Mouse (Mus musculus): Measurements from ENCODE around the gene Gck. TPM values are rescaled to one million over a fixed set of nuclear protein-coding genes. Genes with fewer than 3 reads are reported as not detected.

Gene Gck
- total RNA-seq, 1 experiment from 2014 or later = not detected

DNA sequence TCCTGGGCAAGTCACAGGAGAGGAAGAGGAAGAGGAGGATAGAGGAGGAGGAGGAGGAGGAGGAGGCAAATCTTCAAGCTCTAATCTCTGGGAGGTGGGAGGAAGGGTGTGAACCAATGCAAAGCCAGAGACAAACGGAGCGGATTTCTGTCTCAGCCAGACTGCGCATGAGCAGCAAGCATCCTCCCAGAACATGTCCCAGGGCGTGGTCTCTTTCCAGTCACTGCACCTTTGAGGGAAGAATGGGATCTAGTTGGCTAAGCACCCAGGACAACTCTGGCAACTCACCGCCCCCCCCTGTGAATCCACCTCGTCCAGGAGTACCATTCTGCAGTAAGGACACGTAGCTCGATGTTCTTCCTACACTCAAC, 33.7 kb downstream of the Gck start:
- no peak for ATAC-seq (replicated peaks; ENCODE audit: insufficient number of reproducible peaks, low FRiP score, low TSS enrichment, poor library complexity, severe bottlenecking)

DNA sequence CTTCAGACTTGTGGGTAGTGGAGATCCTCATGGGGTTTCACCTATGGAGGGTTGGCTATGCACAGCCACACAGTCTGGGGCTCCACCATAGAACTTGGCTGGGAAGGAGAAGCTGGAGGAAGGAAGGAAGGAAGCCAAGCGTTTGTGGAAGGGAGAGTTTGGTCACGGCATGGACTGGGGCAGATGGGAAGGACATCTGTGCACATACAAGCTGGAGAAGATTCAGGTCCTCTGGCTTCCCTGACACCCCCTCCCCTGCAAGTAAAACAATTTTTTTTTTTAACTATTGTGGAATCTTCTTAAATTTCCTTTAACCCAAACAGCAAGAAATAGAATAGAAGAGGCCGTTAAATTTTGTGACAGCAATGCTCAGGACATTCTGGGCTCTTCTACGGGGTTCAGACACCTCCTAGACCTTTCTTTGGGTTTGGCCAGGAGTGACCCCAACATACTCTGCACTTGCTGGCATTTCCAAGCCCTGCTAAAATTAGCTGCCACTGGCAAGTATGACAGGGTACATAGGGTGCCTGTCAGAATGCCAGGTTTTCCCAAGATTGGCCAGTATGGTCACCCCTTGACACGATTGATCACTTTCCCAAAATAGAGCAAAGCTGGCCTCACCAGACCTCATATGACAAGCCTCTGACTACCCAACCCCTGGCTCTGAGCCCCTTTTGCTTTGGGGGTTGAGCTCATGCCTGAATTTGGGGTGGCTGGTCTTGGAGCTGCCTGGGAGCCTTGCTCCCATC, 34.3 kb downstream of the Gck start:
- ATAC-seq (replicated peaks; ENCODE audit: insufficient number of reproducible peaks, low FRiP score, low TSS enrichment, poor library complexity, severe bottlenecking) = no peak

DNA sequence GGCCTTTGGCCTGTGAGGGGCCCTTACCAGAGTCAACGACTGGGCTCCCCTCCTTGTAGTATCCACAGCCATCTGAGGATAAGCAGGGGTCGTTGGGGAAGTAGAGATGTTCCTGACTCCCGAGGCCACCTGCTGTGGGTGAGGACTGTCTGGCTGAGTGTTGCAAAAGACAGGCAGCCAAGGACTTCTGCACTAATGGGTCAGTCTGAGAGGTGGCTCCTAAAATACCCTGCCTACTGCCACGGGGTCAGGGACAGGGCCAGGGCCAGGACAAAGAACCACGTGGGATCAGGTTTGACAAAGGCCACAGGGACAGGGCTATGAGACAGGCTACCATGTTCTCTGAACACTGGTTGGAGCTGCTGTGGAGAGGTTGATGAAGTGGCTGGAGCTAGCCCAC, 34.9 kb downstream of the Gck start:
- ATAC-seq (replicated peaks; ENCODE audit: insufficient number of reproducible peaks, low FRiP score, low TSS enrichment, poor library complexity, severe bottlenecking) = no peak

DNA sequence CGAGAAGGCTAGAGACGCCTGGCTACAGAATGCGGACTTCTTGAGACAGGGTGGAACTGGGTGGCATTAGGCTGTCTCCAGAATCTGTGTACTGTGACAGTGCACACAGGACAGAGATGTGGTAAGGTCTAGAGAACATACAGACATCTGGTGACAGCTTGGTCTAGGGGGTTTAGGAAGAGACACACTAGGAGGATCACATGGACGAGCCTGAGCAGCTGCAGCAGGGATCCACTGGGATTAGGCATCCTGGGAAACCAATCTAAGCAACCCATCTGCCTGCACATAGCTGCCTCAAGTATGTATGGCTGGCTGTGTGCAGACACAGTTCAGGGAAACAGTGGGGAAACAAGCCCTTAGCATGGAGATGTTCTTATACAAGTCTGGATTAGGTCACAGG, 35.9 kb downstream of the Gck start:
- no peak for ATAC-seq (replicated peaks; ENCODE audit: insufficient number of reproducible peaks, low FRiP score, low TSS enrichment, poor library complexity, severe bottlenecking)

DNA sequence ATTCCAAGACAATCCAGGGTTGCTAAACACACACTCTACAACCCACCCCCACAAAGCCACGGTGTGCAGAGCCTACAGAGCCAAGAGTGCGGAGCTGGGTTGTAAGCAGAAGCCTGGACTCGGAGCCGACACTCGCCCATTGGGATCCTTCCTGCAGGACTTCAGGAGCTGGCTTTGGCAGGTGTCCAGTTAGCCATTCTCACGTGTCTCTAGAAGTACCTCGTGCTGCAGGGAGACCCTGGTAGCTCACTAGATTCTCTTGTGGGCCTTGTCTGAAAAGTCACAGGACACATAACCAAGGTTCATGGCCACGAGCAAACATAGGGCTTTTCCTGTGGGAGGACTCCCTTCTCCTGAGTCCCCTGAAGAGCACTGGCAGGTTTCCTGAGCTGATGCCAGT, 36.6 kb downstream of the Gck start:
- ATAC-seq (replicated peaks; ENCODE audit: insufficient number of reproducible peaks, low FRiP score, low TSS enrichment, poor library complexity, severe bottlenecking) = no peak

DNA sequence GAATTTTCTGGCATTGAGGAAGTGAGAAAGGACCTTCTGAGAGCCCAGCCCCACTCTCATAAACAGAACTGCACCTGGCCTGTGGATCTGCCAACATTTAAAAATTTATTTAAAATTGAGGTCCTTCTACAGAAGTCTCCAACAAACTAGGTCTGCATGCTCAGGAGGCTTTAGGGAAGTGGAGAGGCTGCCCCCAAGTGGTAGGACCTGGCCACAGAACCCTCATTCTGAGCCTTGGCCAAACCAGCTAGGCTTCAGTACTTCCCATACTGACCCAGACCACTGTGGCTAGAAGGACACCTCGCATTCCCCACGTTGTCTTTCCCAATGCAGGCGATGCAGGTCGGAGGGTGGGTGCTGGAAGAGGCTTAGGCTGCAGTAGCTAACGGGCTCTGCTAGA, 37.2 kb downstream of the Gck start:
- no peak for ATAC-seq (replicated peaks; ENCODE audit: insufficient number of reproducible peaks, low FRiP score, low TSS enrichment, poor library complexity, severe bottlenecking)

DNA sequence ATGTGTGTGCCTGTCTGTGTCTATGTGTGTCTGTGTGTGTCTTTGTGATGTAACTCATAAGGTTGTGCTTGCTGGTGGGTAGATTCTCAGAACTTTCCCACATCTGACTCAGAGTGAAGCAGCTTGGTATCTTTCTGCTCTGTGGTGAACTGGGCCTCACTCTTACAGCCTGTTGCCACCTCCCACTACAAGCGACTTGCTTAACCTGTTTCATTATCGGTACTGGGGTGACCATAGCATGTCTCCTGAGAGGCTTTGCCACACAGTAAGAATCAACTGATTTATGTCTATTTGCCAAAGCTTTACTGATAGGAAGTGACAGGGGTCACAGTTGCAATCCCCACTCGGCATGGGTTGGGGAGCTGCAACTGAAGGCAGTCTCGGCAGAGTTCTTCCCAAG, 41.2 kb downstream of the Gck start:
- ATAC-seq (replicated peaks; ENCODE audit: insufficient number of reproducible peaks, low FRiP score, low TSS enrichment, poor library complexity, severe bottlenecking) = no peak

DNA sequence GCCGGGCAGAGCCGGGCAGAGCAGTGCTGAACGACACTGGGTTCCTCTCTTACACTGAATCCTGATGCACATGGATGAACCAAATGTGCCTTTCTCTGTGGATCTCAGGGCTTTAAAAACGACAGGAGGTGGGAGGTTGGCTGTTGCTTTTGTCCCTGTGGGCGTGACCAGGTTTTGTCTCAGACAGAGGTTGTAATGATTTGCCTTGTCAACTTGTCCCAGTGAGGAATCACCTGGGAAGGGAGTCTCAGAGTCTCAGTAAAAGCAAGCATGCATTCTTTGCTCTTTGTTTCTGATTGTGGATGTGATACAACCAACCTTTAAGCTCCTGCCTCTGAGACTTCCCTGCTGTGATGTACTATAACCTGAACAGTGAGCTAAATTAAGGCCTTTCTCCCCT, 42.8 kb downstream of the Gck start:
- ATAC-seq (replicated peaks; ENCODE audit: insufficient number of reproducible peaks, low FRiP score, low TSS enrichment, poor library complexity, severe bottlenecking) = no peak

DNA sequence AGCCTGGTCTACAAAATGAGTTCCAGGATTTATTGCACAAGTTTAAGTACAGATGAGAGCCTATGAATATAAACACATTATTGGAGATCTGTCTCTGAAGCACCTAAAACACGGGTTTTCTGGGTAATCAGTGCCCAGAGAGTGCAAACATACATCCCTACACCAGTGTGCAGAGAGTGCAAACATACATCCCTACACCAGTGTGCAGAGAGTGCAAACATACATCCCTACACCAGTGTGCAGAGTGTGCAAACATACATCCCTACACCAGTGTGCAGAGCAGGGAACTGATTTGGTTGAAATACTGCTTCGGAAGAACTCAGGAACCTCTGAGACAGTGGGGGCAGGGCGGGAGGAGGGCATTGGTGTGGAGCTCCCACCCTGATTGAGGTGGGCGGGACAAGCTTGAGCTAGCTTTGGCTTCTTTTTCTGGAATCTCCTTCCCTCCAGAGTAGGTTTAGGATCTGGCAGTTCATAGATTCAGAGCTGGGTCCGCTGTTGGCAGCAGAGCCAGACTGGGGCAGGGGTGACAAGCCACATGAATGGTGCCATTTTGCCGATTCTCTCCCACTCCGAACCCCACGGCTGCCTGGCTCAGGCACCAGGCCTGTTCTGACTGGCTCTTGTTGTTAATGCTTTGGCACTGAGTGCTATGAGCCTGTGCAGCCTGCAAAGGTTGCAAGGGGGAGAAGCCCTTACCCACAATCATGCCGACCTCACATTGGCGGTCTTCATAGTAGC, 43.9 kb downstream of the Gck start:
- no peak for ATAC-seq (replicated peaks; ENCODE audit: insufficient number of reproducible peaks, low FRiP score, low TSS enrichment, poor library complexity, severe bottlenecking)

DNA sequence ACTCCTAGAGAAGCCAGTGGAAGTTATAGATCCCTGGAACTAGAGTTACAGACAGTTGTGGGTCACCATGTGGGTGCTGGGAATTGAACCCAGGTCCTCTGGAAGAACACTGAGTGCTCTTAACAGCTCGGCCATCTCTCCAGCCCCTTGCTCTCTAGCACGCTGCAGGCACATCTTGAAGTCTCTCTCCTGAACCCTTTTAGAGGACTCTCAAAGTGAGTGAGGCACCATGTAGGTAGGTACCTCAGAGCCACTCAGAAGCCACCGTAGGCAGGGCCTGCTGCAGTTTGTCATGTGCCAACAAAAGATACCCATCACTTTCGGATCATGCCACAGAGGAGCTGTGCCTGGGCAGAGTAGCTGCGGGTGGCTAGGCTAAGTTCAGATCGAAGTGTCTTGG, 45.0 kb downstream of the Gck start:
- ATAC-seq (replicated peaks; ENCODE audit: insufficient number of reproducible peaks, low FRiP score, low TSS enrichment, poor library complexity, severe bottlenecking) = no peak

DNA sequence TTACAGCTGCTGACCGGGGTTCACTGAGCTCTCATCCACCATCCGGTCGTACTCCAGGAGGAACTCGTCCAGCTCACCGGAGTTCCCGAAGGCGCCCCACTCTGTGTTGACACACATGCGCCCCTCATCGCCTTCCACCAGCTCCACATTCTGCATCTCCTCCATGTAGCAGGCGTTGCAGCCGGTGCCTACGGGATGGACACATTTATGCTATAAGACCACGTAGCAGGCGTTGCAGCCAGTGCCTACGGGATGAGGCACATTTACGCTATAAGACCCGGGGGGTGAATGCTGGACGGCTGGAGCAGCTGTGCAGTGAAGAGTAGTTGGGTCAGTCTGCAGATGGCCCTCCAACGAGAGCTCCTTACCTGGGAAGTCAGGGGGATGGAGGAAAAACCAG, 45.5 kb downstream of the Gck start:
- ATAC-seq (replicated peaks; ENCODE audit: insufficient number of reproducible peaks, low FRiP score, low TSS enrichment, poor library complexity, severe bottlenecking) = no peak

DNA sequence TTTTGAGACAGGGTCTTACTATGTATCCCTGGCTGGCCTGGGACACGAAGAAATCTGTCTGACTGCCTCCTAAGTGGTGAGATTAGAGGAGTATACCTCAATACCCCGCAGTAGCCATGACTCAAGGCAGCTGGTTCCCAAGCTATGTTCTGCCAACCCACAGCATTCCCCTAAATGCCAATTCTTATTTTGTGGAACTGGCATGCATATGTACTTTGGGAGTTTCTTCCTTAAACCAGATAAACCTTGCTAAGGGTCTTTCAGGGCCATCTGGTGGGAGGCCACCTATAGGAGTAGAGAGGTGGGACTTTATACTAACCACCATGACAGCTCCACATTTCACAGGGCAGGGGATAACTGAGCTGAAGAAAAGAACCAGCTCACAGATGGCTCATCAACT, 46.0 kb downstream of the Gck start:
- no peak for ATAC-seq (replicated peaks; ENCODE audit: insufficient number of reproducible peaks, low FRiP score, low TSS enrichment, poor library complexity, severe bottlenecking)

DNA sequence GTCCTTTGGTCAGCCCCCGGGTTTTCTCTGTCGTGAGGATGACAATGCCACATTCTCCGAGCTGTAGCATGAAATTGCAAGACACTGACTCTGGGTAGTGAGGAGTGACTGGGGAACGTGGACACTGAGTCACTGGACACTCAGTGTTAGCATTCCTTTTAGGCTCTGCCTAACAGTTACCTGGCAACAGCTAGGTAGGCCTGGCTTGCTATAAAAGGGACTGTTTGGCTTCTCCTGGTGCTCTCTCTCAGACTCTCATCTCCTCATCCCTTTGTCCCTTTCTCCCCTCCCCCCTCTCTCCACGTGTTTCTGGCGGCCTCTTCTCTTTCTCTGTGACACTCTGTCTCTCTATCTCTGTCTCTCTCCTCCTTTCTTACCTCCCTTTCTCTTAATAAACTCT, 47.5 kb downstream of the Gck start:
- ATAC-seq (replicated peaks; ENCODE audit: insufficient number of reproducible peaks, low FRiP score, low TSS enrichment, poor library complexity, severe bottlenecking) = no peak

DNA sequence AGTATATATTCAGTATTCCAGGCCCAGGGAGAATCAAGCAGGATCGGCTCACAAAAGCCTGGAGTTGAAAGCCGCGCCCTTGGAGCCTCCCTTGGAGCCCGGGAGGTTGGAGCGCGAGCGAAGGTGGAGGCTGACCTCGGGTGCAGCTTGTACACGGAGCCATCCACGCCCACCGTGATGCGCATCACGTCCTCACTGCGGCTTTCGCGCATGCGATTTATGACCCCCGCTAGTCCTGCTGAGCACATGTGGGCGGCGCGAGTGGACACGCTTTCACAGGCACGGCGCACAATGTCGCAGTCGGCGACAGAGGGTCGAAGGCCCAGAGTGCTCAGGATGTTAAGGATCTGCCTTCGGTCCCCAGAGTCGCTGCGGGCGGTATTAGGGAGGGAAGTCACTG, 47.9 kb downstream of the Gck start:
- no peak for ATAC-seq (replicated peaks; ENCODE audit: insufficient number of reproducible peaks, low FRiP score, low TSS enrichment, poor library complexity, severe bottlenecking)

DNA sequence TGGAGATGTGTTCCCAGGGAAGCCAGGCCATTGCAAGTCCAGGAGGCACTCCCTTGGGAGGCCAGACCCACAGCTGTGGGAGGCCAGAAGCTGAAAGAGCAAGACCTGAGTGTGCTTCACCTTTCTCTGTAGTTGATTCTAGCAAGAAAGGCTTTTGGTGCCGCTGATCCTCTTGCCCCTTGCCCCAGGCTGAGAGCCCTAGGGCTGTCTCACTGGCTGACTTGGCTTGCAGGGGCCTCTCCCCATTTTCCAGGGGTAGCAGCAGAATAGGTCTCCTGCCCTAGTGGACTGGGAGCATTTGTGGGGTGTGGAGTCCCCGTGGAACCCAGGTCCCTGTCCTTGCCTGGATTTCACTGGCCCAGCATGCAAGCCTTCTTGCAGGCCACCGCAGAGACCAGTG, 48.6 kb downstream of the Gck start:
- ATAC-seq (replicated peaks; ENCODE audit: insufficient number of reproducible peaks, low FRiP score, low TSS enrichment, poor library complexity, severe bottlenecking) = no peak

DNA sequence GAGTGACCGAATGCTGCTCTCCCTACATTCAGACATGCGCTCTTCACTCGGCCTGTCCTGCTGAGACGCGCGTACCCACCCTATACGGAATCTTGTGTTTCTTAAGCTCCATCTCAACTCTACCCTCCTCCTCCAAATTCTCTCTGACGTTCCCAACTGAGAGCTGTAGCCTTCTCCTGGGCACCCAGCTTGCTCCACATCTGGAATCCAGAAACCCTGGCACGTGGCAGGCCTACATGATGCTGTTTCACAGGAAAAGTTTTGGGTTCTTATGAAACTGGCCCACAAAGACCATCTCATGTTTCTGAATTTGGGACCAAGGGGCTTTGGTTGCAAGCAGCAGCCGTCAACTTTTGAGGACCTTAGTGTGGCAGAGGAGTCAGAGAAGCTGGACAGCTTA, 50.6 kb downstream of the Gck start:
- ATAC-seq (replicated peaks; ENCODE audit: insufficient number of reproducible peaks, low FRiP score, low TSS enrichment, poor library complexity, severe bottlenecking) = no peak

DNA sequence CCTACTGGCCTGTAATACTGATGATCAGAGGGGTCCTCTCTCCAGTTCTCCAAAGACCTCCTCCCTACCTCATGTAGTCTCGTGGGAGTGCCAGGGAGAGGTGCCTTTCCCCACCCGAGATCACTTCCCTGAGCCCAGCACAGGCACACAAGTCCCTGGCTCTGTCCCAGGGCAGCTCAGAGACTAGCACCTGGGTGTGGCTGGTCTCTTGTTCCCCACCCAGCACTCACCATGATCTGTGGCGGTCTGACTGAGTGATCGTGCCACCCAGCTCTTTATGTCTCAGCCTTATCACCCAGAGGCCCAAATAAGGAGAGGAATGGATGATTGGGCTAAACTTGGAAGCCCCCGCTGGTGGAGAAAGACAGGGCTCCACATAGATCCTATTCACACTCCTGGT, 51.4 kb downstream of the Gck start, which contains the start of gene Myl7:
Gene Myl7, minus strand, starts transcription at position 252 of the 400 bp plus-strand sequence.
- ATAC-seq (replicated peaks; ENCODE audit: insufficient number of reproducible peaks, low FRiP score, low TSS enrichment, poor library complexity, severe bottlenecking) = no peak

DNA sequence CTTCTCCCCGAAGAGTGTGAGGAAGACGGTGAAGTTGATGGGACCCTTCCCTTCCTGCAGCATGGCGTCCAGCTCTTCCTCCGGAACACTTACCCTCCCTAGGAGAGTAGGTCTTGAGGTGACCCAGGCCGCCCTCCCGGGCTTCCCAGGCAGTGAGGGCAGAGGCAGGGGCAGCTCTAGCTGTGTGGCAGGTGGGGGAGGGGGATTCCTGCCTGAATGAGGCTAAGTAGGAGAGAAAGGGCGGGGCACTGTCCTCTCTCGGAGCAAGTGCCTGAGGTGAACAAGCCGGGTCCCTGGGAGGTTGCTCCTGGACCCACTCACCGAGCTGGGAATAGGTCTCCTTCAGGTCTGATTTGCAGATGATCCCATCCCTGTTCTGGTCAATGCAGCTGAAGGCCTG, 52.0 kb downstream of the Gck start:
- ATAC-seq (replicated peaks; ENCODE audit: insufficient number of reproducible peaks, low FRiP score, low TSS enrichment, poor library complexity, severe bottlenecking) = no peak

DNA sequence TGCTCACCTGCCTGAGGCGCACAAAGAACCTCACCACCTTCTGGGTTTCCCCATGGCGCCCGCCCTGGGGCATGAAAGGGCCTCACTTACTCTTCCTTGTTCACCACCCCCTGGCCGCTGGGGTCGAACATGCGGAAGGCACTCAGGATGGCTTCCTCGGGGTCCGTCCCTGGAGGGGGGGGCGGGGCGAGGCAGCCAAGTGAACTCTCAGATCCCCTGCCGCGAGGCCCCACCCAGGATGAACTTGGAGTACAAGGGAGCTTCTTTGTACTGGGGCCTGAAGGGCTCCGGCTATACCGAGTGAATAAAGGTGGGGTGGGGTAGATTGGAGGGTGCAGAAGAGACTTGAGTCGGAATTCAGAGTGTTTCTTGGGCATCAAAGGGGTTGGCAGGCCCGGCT, 52.7 kb downstream of the Gck start:
- ATAC-seq (replicated peaks; ENCODE audit: insufficient number of reproducible peaks, low FRiP score, low TSS enrichment, poor library complexity, severe bottlenecking) = no peak

DNA sequence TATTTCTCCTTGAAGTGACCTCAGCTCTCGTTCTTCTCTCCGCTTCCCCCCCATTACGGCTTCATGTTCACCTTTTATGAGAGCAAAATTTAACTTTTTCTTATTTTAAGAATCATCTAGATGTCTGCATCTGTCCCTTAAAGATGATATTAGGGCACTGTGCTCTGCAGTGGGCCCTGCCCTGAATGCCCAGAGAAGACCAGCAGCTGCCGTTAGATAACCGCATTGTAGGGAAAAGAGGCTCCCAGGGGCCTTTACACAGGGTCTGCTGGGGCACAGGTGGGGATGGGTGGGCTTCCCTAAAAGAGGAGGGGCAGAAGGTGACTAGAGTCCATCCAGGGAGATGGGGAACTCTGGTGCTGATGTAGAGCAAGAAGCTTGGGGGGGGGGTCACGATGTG, 56.1 kb downstream of the Gck start:
- ATAC-seq (replicated peaks; ENCODE audit: insufficient number of reproducible peaks, low FRiP score, low TSS enrichment, poor library complexity, severe bottlenecking) = no peak

Data from monocyte, adult 5-6 weeks (primary cell).